Mouse (Mus musculus) midbrain, embryonic 12.5 days (tissue): ENCODE measurements around the gene 6030452D12Rik. TPM values are rescaled to one million over a fixed set of nuclear protein-coding genes. Genes with fewer than 3 reads are reported as not detected.

Source experiments
- ATAC-seq: fragments of 200-750 bp; cut with Nextera tagmentation; 2 replicates; pipeline ENCODE4 v1.8.0; 2017; ENCODE audit warnings: low read depth, moderate TSS enrichment, moderate library complexity; ENCODE audit not compliant: low FRiP score
- H3K27ac ChIP-seq: fragments of 300-500 bp; sonication (generic); replicated peaks from 2 replicates; pipeline ENCODE4 v1.5.1; 2016; ENCODE audit warnings: mild to moderate bottlenecking
- H3K27me3 ChIP-seq: fragments of 300-500 bp; sonication (generic); 2 replicates; pipeline ENCODE4 v1.6.1; 2016; ENCODE audit warnings: mild to moderate bottlenecking
- H3K36me3 ChIP-seq: fragments of 300-500 bp; sonication (generic); 2 replicates; pipeline ENCODE4 v1.6.1; 2016
- H3K4me1 ChIP-seq: fragments of 300-500 bp; sonication (generic); 2 replicates; pipeline ENCODE4 v1.6.1; 2016
- H3K4me2 ChIP-seq: fragments of 300-500 bp; sonication (generic); replicated peaks from 2 replicates; pipeline ENCODE4 v1.6.1; 2016; ENCODE audit warnings: mild to moderate bottlenecking, moderate library complexity
- H3K4me3 ChIP-seq: fragments of 300-500 bp; sonication (generic); 2 replicates; pipeline ENCODE4 v1.5.1; 2016; ENCODE audit warnings: mild to moderate bottlenecking
- H3K9ac ChIP-seq: fragments of 300-500 bp; sonication (generic); replicated peaks from 2 replicates; pipeline ENCODE4 v1.6.1; 2016; ENCODE audit warnings: mild to moderate bottlenecking, moderate library complexity
- H3K9me3 ChIP-seq: fragments of 300-500 bp; sonication (generic); 2 replicates; pipeline ENCODE4 v1.6.1; 2016; ENCODE audit warnings: mild to moderate bottlenecking
- WGBS: fragments of 180-500 bp; shearing (Covaris S2); methylation state at CpG from one replicate; pipeline ENCODE4 v1.1.7; 2016; 5-methylcytosine and 5-hydroxymethylcytosine counted together
- polyA plus RNA-seq: library from polyadenylated mRNA; unstranded; fragments of >200 nt; fragmentation: Nextera tagmentation; extraction: Ambion mirVana; gene quantifications from 2 replicates; pipeline ENCODE4 v1.2.1, GENCODE M21; 2016

Gene 6030452D12Rik
- polyA plus RNA-seq, 1 experiment from 2014 or later: not detected

- H3K9me3 ChIP-seq: no peaks in the 10 kb centered on the region
- no peaks in the 10 kb centered on the region for H3K4me1 ChIP-seq
- no peak overlapping the region for H3K4me2 ChIP-seq
- H3K27me3 ChIP-seq: peaks cover 4% of the 10 kb centered on the region; the same call in 1 of the 2 replicates
- H3K9ac ChIP-seq: no peak overlapping the region
- H3K27ac ChIP-seq: no peak overlapping the region
- no peaks in the 10 kb centered on the region for H3K36me3 ChIP-seq
- H3K4me3 ChIP-seq: no peak overlapping the region
- no peak for ATAC-seq
- 86% methylated on average over 2 of the region's 2 CpGs for WGBS
Measured at GRCm38 (mm10) chr8:106545149-106545548, 44.8 kb downstream of the 6030452D12Rik start.

- no peak for ATAC-seq
- WGBS: 88% methylated on average over 7 of the region's 7 CpGs
- Histone ChIP-seq H3K4me1 (no peaks in the 10 kb centered on the region), H3K9me3 (no peaks in the 10 kb centered on the region), H3K36me3 (no peaks in the 10 kb centered on the region), H3K4me2 (no peak overlapping the region), H3K9ac (no peak overlapping the region), H3K4me3 (no peak overlapping the region), H3K27me3 (no peaks in the 10 kb centered on the region), H3K27ac (no peak overlapping the region)
Measured at GRCm38 (mm10) chr8:106546746-106547145, 46.4 kb downstream of the 6030452D12Rik start.

- H3K4me3 ChIP-seq: no peak overlapping the region
- WGBS: 89% methylated on average over 10 of the region's 10 CpGs
- H3K9ac ChIP-seq: no peak overlapping the region
- no peaks in the 10 kb centered on the region for H3K9me3 ChIP-seq
- H3K27ac ChIP-seq: no peak overlapping the region
- ATAC-seq: no peak
- no peaks in the 10 kb centered on the region for H3K27me3 ChIP-seq
- H3K36me3 ChIP-seq: no peaks in the 10 kb centered on the region
- H3K4me1 ChIP-seq: no peaks in the 10 kb centered on the region
- no peak overlapping the region for H3K4me2 ChIP-seq
Measured at GRCm38 (mm10) chr8:106548366-106548936, 48.1 kb downstream of the 6030452D12Rik start.

- ATAC-seq: no peak
- Histone ChIP-seq H3K4me1 (no peaks in the 10 kb centered on the region), H3K4me3 (no peak overlapping the region), H3K9ac (no peak overlapping the region), H3K9me3 (no peaks in the 10 kb centered on the region), H3K27me3 (no peaks in the 10 kb centered on the region), H3K36me3 (no peaks in the 10 kb centered on the region), H3K27ac (no peak overlapping the region), H3K4me2 (no peak overlapping the region)
- WGBS: 95% methylated on average over 1 of the region's 1 CpGs
Measured at GRCm38 (mm10) chr8:106550906-106551305, 50.6 kb downstream of the 6030452D12Rik start.

GRCm38 (mm10) chr8:106554011-106554410 lies 53.7 kb downstream of the 6030452D12Rik start:
- no peaks in the 10 kb centered on the region for H3K36me3 ChIP-seq
- no peak overlapping the region for H3K4me2 ChIP-seq
- H3K4me1 ChIP-seq: no peaks in the 10 kb centered on the region
- 95% methylated on average over 5 of the region's 5 CpGs for WGBS
- no peak overlapping the region for H3K27ac ChIP-seq
- H3K4me3 ChIP-seq: no peak overlapping the region
- no peaks in the 10 kb centered on the region for H3K27me3 ChIP-seq
- H3K9ac ChIP-seq: no peak overlapping the region
- peaks cover 9% of the 10 kb centered on the region for H3K9me3 ChIP-seq
- ATAC-seq: no peak

GRCm38 (mm10) chr8:106556068-106556645 lies 55.8 kb downstream of the 6030452D12Rik start:
- ATAC-seq: no peak
- no peak overlapping the region for H3K4me3 ChIP-seq
- no peak overlapping the region for H3K9ac ChIP-seq
- 0 out of 2 replicates have a peak, but pooled peaks cover 9% of the 10 kb centered on the region for H3K27me3 ChIP-seq
- 83% methylated on average over 6 of the region's 7 CpGs for WGBS
- H3K4me1 ChIP-seq: peaks cover 4% of the 10 kb centered on the region; the same call in 1 of the 2 replicates
- no peaks in the 10 kb centered on the region for H3K36me3 ChIP-seq
- H3K4me2 ChIP-seq: no peak overlapping the region
- H3K27ac ChIP-seq: no peak overlapping the region
- peaks cover 9% of the 10 kb centered on the region for H3K9me3 ChIP-seq

Other genes with a start within 250 kb of the 6030452D12Rik start
- gene Smpd3, start 162.5 kb upstream of the 6030452D12Rik start, polyA plus RNA-seq: 26.3 and 28.6 TPM in 2 replicates
- 37.5 and 37.8 TPM in 2 replicates for gene Zfp90, start 85.2 kb upstream of the 6030452D12Rik start, polyA plus RNA-seq
- gene Cdh3, start 10.4 kb downstream of the 6030452D12Rik start, polyA plus RNA-seq: 2.4 and 3.8 TPM in 2 replicates
- gene Gm10073, start 72.9 kb downstream of the 6030452D12Rik start, polyA plus RNA-seq: 4.1 and 4.3 TPM in 2 replicates
- 4.9 and 6.1 TPM in 2 replicates for gene Cdh1, start 102.8 kb downstream of the 6030452D12Rik start, polyA plus RNA-seq
- gene Tango6, start 182.5 kb downstream of the 6030452D12Rik start, polyA plus RNA-seq: 9.2 and 10.8 TPM in 2 replicates